Mouse (Mus musculus): ENCODE measurements around the gene Anapc13.

DNA sequence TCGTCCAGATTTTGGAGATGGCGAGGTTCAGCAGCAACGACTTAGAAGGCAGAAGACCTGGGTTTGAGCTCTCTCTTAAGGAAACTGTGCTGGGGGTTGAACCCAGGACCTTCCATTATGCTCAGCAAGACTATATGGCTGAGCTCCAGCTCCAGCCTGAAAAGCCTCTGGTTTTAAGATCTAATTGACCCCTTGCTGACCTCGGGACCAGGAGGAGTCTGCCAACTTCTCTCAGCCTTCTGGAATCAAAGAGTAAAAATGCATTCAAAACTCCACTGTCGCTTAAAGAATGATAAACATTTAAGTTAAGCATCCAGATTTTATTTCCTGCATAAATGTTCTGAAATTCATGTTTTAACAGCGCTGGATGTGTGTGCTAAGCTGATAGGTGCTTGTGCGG is 12.9 kb downstream of the Anapc13 start:
- TF ChIP-seq CTCF (IDR thresholded peaks at IDR 0.05; ENCODE audit: extremely low read depth, insufficient read depth, low read length) (no peak), POLR2A (IDR thresholded peaks at IDR 0.05; ENCODE audit: extremely low read depth, insufficient read depth, low read length) (no peak)

All from cortical plate, adult 2 months (tissue).